Mouse (Mus musculus): ENCODE results near the gene Zbtb7b. TPM values are rescaled to one million over a fixed set of nuclear protein-coding genes. Genes with fewer than 3 reads are reported as not detected.

Gene Zbtb7b
- polyA plus RNA-seq, 1 experiment, result 92.6 TPM

GRCm38 (mm10) chr3:89379388-89380131, 15.0 kb downstream of the Zbtb7b start:
- no peak for DNase-seq (ENCODE audit: low read depth, low spot score)
- WGBS, result 77% methylated on average over 31 of the region's 31 CpGs

- 5% methylated on average over 29 of the region's 29 CpGs for WGBS
- DNase-seq (ENCODE audit: low read depth, low spot score), result no peak
These were observed 16.0 kb downstream of the Zbtb7b start for GRCm38 (mm10) chr3:89378394-89379067.

GRCm38 (mm10) chr3:89377831-89378230, 16.7 kb downstream of the Zbtb7b start:
- DNase-seq (ENCODE audit: low read depth, low spot score), result no peak
- 77% methylated on average over 4 of the region's 4 CpGs for WGBS

- no peak for DNase-seq (ENCODE audit: low read depth, low spot score)
- WGBS, result 17% methylated on average over 5 of the region's 5 CpGs
These were observed 20.9 kb downstream of the Zbtb7b start for GRCm38 (mm10) chr3:89373581-89374231.

GRCm38 (mm10) chr3:89367338-89367737, 27.2 kb downstream of the Zbtb7b start:
- 48% methylated on average over 11 of the region's 11 CpGs for WGBS
- DNase-seq (ENCODE audit: low read depth, low spot score), result no peak

GRCm38 (mm10) chr3:89365486-89366414, 28.8 kb downstream of the Zbtb7b start:
- 51% methylated on average over 20 of the region's 20 CpGs for WGBS
- no peak for DNase-seq (ENCODE audit: low read depth, low spot score)

GRCm38 (mm10) chr3:89365153-89365485, 29.5 kb downstream of the Zbtb7b start, which contains the start of gene Dcst1:
Gene Dcst1 (minus strand): TSS chr3:89365253.
- no peak for DNase-seq (ENCODE audit: low read depth, low spot score)
- WGBS, result 89% methylated on average over 11 of the region's 11 CpGs

GRCm38 (mm10) chr3:89364631-89365030, 29.9 kb downstream of the Zbtb7b start:
- 92% methylated on average over 8 of the region's 8 CpGs for WGBS
- DNase-seq (ENCODE audit: low read depth, low spot score), result no peak

GRCm38 (mm10) chr3:89361675-89362074, 32.9 kb downstream of the Zbtb7b start, which contains the start of gene Dcst2:
Gene Dcst2 (plus strand): TSS chr3:89361975.
- no peak for DNase-seq (ENCODE audit: low read depth, low spot score)
- WGBS, result 89% methylated on average over 7 of the region's 7 CpGs

GRCm38 (mm10) chr3:89360237-89360636, 34.3 kb downstream of the Zbtb7b start:
- 53% methylated on average over 3 of the region's 3 CpGs for WGBS
- no peak for DNase-seq (ENCODE audit: low read depth, low spot score)

GRCm38 (mm10) chr3:89359630-89360029, 34.9 kb downstream of the Zbtb7b start:
- no peak for DNase-seq (ENCODE audit: low read depth, low spot score)
- 30% methylated on average over 6 of the region's 6 CpGs for WGBS

- 84% methylated on average over 9 of the region's 9 CpGs for WGBS
These were observed 38.5 kb downstream of the Zbtb7b start for GRCm38 (mm10) chr3:89356029-89356428.

GRCm38 (mm10) chr3:89355512-89355902, 39.1 kb downstream of the Zbtb7b start:
- DNase-seq (ENCODE audit: low read depth, low spot score), result no peak
- WGBS, result 47% methylated on average over 6 of the region's 6 CpGs

More at GRCm38 (mm10) chr3:89356029-89356428, 38.5 kb downstream of the Zbtb7b start:
- no peak for DNase-seq (ENCODE audit: low read depth, low spot score)

GRCm38 (mm10) chr3:89354816-89355511, 39.6 kb downstream of the Zbtb7b start:
- WGBS, result 15% methylated on average over 5 of the region's 5 CpGs
- DNase-seq (ENCODE audit: low read depth, low spot score), result no peak

GRCm38 (mm10) chr3:89351271-89351670, 43.3 kb downstream of the Zbtb7b start:
- no peak for DNase-seq (ENCODE audit: low read depth, low spot score)
- 53% methylated on average over 5 of the region's 5 CpGs for WGBS

- no peak for DNase-seq (ENCODE audit: low read depth, low spot score)
- WGBS, result 1% methylated on average over 59 of the region's 59 CpGs
These were observed 44.6 kb downstream of the Zbtb7b start, which contains the start of gene Adam15 for GRCm38 (mm10) chr3:89349869-89350501. Gene Adam15 (minus strand): TSS chr3:89349996.

- 2% methylated on average over 38 of the region's 38 CpGs for WGBS
- no peak for DNase-seq (ENCODE audit: low read depth, low spot score)
These were observed 45.4 kb downstream of the Zbtb7b start for GRCm38 (mm10) chr3:89348911-89349868.

Measured in large intestine, adult 2 months (tissue).